Mouse (Mus musculus): Measurements from ENCODE around the gene Nxnl2.

- no peak for TF ChIP-seq CTCF (IDR thresholded peaks at IDR 0.05; ENCODE audit: insufficient read depth, low read length)
- no peak for TF ChIP-seq POLR2A (IDR thresholded peaks at IDR 0.05; ENCODE audit: borderline replicate concordance, extremely low read depth, low read depth, low read length)
These were observed 1.8 kb downstream of the Nxnl2 start for GRCm38 (mm10) chr13:51172601-51173000.

All from lung, adult 2 months (tissue).